Mouse (Mus musculus) embryonic facial prominence, embryonic 15.5 days (tissue): ENCODE results near the gene Slc25a30. TPM values are rescaled to one million over a fixed set of nuclear protein-coding genes. Genes with fewer than 3 reads are reported as not detected.
"Not testable (repeated sequence)": the region's sequence is repeated elsewhere in the genome, so short reads cannot be mapped to it uniquely, and the experiment has no call there.

Experiments used
- ATAC-seq: fragments of 200-750 bp; cut with Nextera tagmentation; 2 replicates; pipeline ENCODE4 v1.8.0; 2017; ENCODE audit warnings: low read depth, moderate TSS enrichment; ENCODE audit not compliant: insufficient number of reproducible peaks, low FRiP score, low TSS enrichment
- H3K27ac ChIP-seq: fragments of 300-500 bp; sonication (generic); replicated peaks from 2 replicates; pipeline ENCODE4 v1.5.1; 2015; ENCODE audit warnings: mild to moderate bottlenecking, inconsistent platforms
- H3K27me3 ChIP-seq: fragments of 300-500 bp; sonication (generic); 2 replicates; pipeline ENCODE4 v1.6.1; 2015; ENCODE audit warnings: inconsistent platforms
- H3K36me3 ChIP-seq: fragments of 300-500 bp; sonication (generic); 2 replicates; pipeline ENCODE4 v1.6.1; 2015; ENCODE audit warnings: mild to moderate bottlenecking, inconsistent platforms
- H3K4me1 ChIP-seq: fragments of 300-500 bp; sonication (generic); 2 replicates; pipeline ENCODE4 v1.6.1; 2015; ENCODE audit warnings: inconsistent platforms
- H3K4me2 ChIP-seq: fragments of 300-500 bp; sonication (generic); replicated peaks from 2 replicates; pipeline ENCODE4 v1.6.1; 2015; ENCODE audit warnings: mild to moderate bottlenecking, inconsistent platforms
- H3K4me3 ChIP-seq: fragments of 300-500 bp; sonication (generic); replicated peaks from 2 replicates; pipeline ENCODE4 v1.5.1; 2015; ENCODE audit warnings: mild to moderate bottlenecking, inconsistent platforms
- H3K9ac ChIP-seq: fragments of 300-500 bp; sonication (generic); 2 replicates; pipeline ENCODE4 v1.6.1; 2015; ENCODE audit warnings: inconsistent platforms
- H3K9me3 ChIP-seq: fragments of 300-500 bp; sonication (generic); replicated peaks from 2 replicates; pipeline ENCODE4 v1.6.1; 2016; ENCODE audit warnings: inconsistent platforms
- WGBS: fragments of 180-500 bp; shearing (Covaris S2); methylation state at CpG from one replicate; pipeline ENCODE4 v1.1.7; 2015; 5-methylcytosine and 5-hydroxymethylcytosine counted together
- polyA plus RNA-seq: library from polyadenylated mRNA; unstranded; fragments of >200 nt; fragmentation: Nextera tagmentation; extraction: Ambion mirVana; gene quantifications from 2 replicates; pipeline ENCODE4 v1.2.1, GENCODE M21; 2015

Slc25a30 gene
- polyA plus RNA-seq, 1 experiment from 2014 or later: 3.8 TPM

GRCm38 (mm10) chr14:75790411-75790996 lies 3.7 kb upstream of the Slc25a30 start:
- no peak overlapping the region for H3K27ac ChIP-seq

GRCm38 (mm10) chr14:75789291-75789690 lies 2.5 kb upstream of the Slc25a30 start:
- 72% methylated on average over 6 of the region's 6 CpGs for WGBS
- Histone ChIP-seq H3K9ac (no peak overlapping the region), H3K27me3 (peaks cover 10% of the 10 kb centered on the region), H3K4me3 (no peak overlapping the region), H3K4me1 (0 out of 2 replicates have a peak, but pooled peaks cover 3% of the 10 kb centered on the region), H3K4me2 (no peak overlapping the region), H3K9me3 (no peaks in the 10 kb centered on the region), H3K36me3 (no peaks in the 10 kb centered on the region), H3K27ac (no peak overlapping the region)
- ATAC-seq: no peak

More at GRCm38 (mm10) chr14:75790411-75790996, 3.7 kb upstream of the Slc25a30 start:
- Histone ChIP-seq H3K9ac (no peak overlapping the region), H3K4me3 (no peak overlapping the region), H3K36me3 (no peaks in the 10 kb centered on the region), H3K4me1 (0 out of 2 replicates have a peak, but pooled peaks cover 3% of the 10 kb centered on the region), H3K4me2 (no peak overlapping the region), H3K27me3 (peaks cover 10% of the 10 kb centered on the region), H3K9me3 (no peaks in the 10 kb centered on the region)
- 75% methylated on average over 3 of the region's 3 CpGs for WGBS
- no peak for ATAC-seq

GRCm38 (mm10) chr14:75787794-75788175 lies 948 bp upstream of the Slc25a30 start:
- peaks cover 10% of the 10 kb centered on the region for H3K27me3 ChIP-seq
- H3K4me2 ChIP-seq: peak overlapping the region; percentile 90
- no peaks in the 10 kb centered on the region for H3K36me3 ChIP-seq
- H3K4me1 ChIP-seq: 0 out of 2 replicates have a peak, but pooled peaks cover 3% of the 10 kb centered on the region
- 25% methylated on average over 7 of the region's 7 CpGs for WGBS
- H3K9ac ChIP-seq: no peak overlapping the region
- H3K4me3 ChIP-seq: no peak overlapping the region
- no peaks in the 10 kb centered on the region for H3K9me3 ChIP-seq
- no peak for ATAC-seq
- no peak overlapping the region for H3K27ac ChIP-seq

- H3K27me3 ChIP-seq: peaks cover 10% of the 10 kb centered on the region
- WGBS: under 1% methylated on average over 31 of the region's 31 CpGs
- peak overlapping the region; percentile 57 for H3K9ac ChIP-seq
- peak overlapping the region; percentile 79; the same call in 1 of the 2 replicates for H3K27ac ChIP-seq
- 0 out of 2 replicates have a peak, but pooled peaks cover 3% of the 10 kb centered on the region for H3K4me1 ChIP-seq
- peak overlapping the region; percentile 70 for H3K4me3 ChIP-seq
- H3K4me2 ChIP-seq: peak overlapping the region; percentile 90
- peak; percentile 60 for ATAC-seq
- no peaks in the 10 kb centered on the region for H3K9me3 ChIP-seq
- H3K36me3 ChIP-seq: no peaks in the 10 kb centered on the region
Measured at GRCm38 (mm10) chr14:75786424-75786867, 391 bp downstream of the Slc25a30 start.

GRCm38 (mm10) chr14:75779913-75780312 lies 6.9 kb downstream of the Slc25a30 start:
- Histone ChIP-seq H3K4me3 (no peak overlapping the region), H3K27ac (no peak overlapping the region), H3K27me3 (no peaks in the 10 kb centered on the region), H3K4me2 (no peak overlapping the region), H3K4me1 (no peaks in the 10 kb centered on the region), H3K36me3 (no peaks in the 10 kb centered on the region), H3K9me3 (no peaks in the 10 kb centered on the region), H3K9ac (no peak overlapping the region)
- WGBS: 92% methylated on average over 4 of the region's 4 CpGs
- ATAC-seq: no peak

- H3K4me3 ChIP-seq: no peak overlapping the region
- no peaks in the 10 kb centered on the region for H3K27me3 ChIP-seq
- no peak overlapping the region for H3K4me2 ChIP-seq
- no peaks in the 10 kb centered on the region for H3K4me1 ChIP-seq
- H3K9me3 ChIP-seq: no peaks in the 10 kb centered on the region
- 88% methylated on average over 8 of the region's 8 CpGs for whole genome bisulfite sequencing
- no peak overlapping the region for H3K9ac ChIP-seq
- no peaks in the 10 kb centered on the region for H3K36me3 ChIP-seq
- no peak overlapping the region for H3K27ac ChIP-seq
- no peak for ATAC-seq
Measured at GRCm38 (mm10) chr14:75776637-75777036, 10.2 kb downstream of the Slc25a30 start.

GRCm38 (mm10) chr14:75773431-75773830 lies 13.4 kb downstream of the Slc25a30 start:
- 88% methylated on average over 8 of the region's 8 CpGs for WGBS
- H3K4me2 ChIP-seq: no peak overlapping the region
- no peaks in the 10 kb centered on the region for H3K36me3 ChIP-seq
- no peak for ATAC-seq
- H3K9ac ChIP-seq: no peak overlapping the region
- no peaks in the 10 kb centered on the region for H3K4me1 ChIP-seq
- no peak overlapping the region for H3K27ac ChIP-seq
- no peaks in the 10 kb centered on the region for H3K9me3 ChIP-seq
- H3K4me3 ChIP-seq: no peak overlapping the region
- H3K27me3 ChIP-seq: no peaks in the 10 kb centered on the region

- not testable (repeated sequence) for H3K4me2 ChIP-seq, H3K4me3 ChIP-seq, ATAC-seq, H3K27ac ChIP-seq, H3K9ac ChIP-seq, H3K27me3 ChIP-seq, H3K4me1 ChIP-seq, H3K9me3 ChIP-seq, H3K36me3 ChIP-seq
- WGBS: 86% methylated on average over 3 of the region's 3 CpGs
Measured at GRCm38 (mm10) chr14:75772407-75772806, 14.4 kb downstream of the Slc25a30 start.

GRCm38 (mm10) chr14:75771101-75771501 lies 15.7 kb downstream of the Slc25a30 start:
- Histone ChIP-seq H3K36me3 (no peaks in the 10 kb centered on the region), H3K4me2 (no peak overlapping the region), H3K27ac (no peak overlapping the region), H3K4me1 (no peaks in the 10 kb centered on the region), H3K9me3 (no peaks in the 10 kb centered on the region), H3K4me3 (no peak overlapping the region), H3K27me3 (no peaks in the 10 kb centered on the region), H3K9ac (no peak overlapping the region)
- no peak for ATAC-seq
- WGBS: 88% methylated on average over 8 of the region's 8 CpGs

GRCm38 (mm10) chr14:75769334-75769733 lies 17.5 kb downstream of the Slc25a30 start:
- Histone ChIP-seq H3K4me2 (no peak overlapping the region), H3K27me3 (no peaks in the 10 kb centered on the region), H3K4me1 (no peaks in the 10 kb centered on the region), H3K36me3 (no peaks in the 10 kb centered on the region), H3K9ac (no peak overlapping the region), H3K4me3 (no peak overlapping the region), H3K9me3 (no peaks in the 10 kb centered on the region), H3K27ac (no peak overlapping the region)
- ATAC-seq: no peak
- WGBS: 88% methylated on average over 9 of the region's 9 CpGs

GRCm38 (mm10) chr14:75768275-75768608 lies 18.6 kb downstream of the Slc25a30 start:
- no peak overlapping the region for H3K9ac ChIP-seq
- no peaks in the 10 kb centered on the region for H3K36me3 ChIP-seq
- H3K4me1 ChIP-seq: no peaks in the 10 kb centered on the region
- no peak for ATAC-seq
- WGBS: 5% methylated on average over 1 of the region's 1 CpGs
- H3K4me2 ChIP-seq: no peak overlapping the region
- H3K27me3 ChIP-seq: no peaks in the 10 kb centered on the region
- no peaks in the 10 kb centered on the region for H3K9me3 ChIP-seq
- no peak overlapping the region for H3K27ac ChIP-seq
- no peak overlapping the region for H3K4me3 ChIP-seq
